Mouse (Mus musculus) neural tube, embryonic 12.5 days (tissue): ENCODE results near the gene Erf. TPM values are rescaled to one million over a fixed set of nuclear protein-coding genes. Genes with fewer than 3 reads are reported as not detected.

Source experiments
- ATAC-seq: fragments of 200-750 bp; cut with Nextera tagmentation; 2 replicates; pipeline ENCODE4 v1.8.0; 2017; ENCODE audit warnings: low read depth, mild to moderate bottlenecking, moderate TSS enrichment, moderate library complexity; ENCODE audit not compliant: low FRiP score
- H3K27ac ChIP-seq: fragments of 300-500 bp; sonication (generic); 2 replicates; pipeline ENCODE4 v1.5.1; 2016
- H3K27me3 ChIP-seq: fragments of 300-500 bp; sonication (generic); replicated peaks from 2 replicates; pipeline ENCODE4 v1.6.1; 2016; ENCODE audit warnings: mild to moderate bottlenecking
- H3K36me3 ChIP-seq: fragments of 300-500 bp; sonication (generic); 2 replicates; pipeline ENCODE4 v1.6.1; 2016; ENCODE audit warnings: mild to moderate bottlenecking
- H3K4me1 ChIP-seq: fragments of 300-500 bp; sonication (generic); 2 replicates; pipeline ENCODE4 v1.6.1; 2016
- H3K4me2 ChIP-seq: fragments of 300-500 bp; sonication (generic); replicated peaks from 2 replicates; pipeline ENCODE4 v1.6.1; 2016; ENCODE audit warnings: mild to moderate bottlenecking
- H3K4me3 ChIP-seq: fragments of 300-500 bp; sonication (generic); 2 replicates; pipeline ENCODE4 v1.5.1; 2016
- H3K9ac ChIP-seq: fragments of 300-500 bp; sonication (generic); 2 replicates; pipeline ENCODE4 v1.6.1; 2016; ENCODE audit warnings: mild to moderate bottlenecking
- H3K9me3 ChIP-seq: fragments of 300-500 bp; sonication (generic); 2 replicates; pipeline ENCODE4 v1.6.1; 2016; ENCODE audit warnings: mild to moderate bottlenecking
- WGBS: fragments of 180-500 bp; shearing (Covaris S2); methylation state at CpG from one replicate; pipeline ENCODE4 v1.1.7; 2016; 5-methylcytosine and 5-hydroxymethylcytosine counted together
- microRNA-seq: library from miRNA; unstranded; fragments of <30 nt; microRNA quantifications from one replicate; pipeline ENCODE4, GENCODE M21; 2017
- polyA plus RNA-seq: library from polyadenylated mRNA; unstranded; fragments of >200 nt; fragmentation: Nextera tagmentation; extraction: Ambion mirVana; gene quantifications from 2 replicates; pipeline ENCODE4 v1.2.1, GENCODE M21; 2016

Erf gene
- polyA plus RNA-seq, 1 experiment from 2014 or later, result 13.1 TPM

GRCm38 (mm10) chr7:25206094-25206830 lies 44.3 kb downstream of the Erf start:
- WGBS, result 88% methylated on average over 16 of the region's 16 CpGs
- H3K4me3 ChIP-seq, result no peak overlapping the region
- H3K9me3 ChIP-seq, result no peaks in the 10 kb centered on the region
- H3K27me3 ChIP-seq, result no peaks in the 10 kb centered on the region
- H3K36me3 ChIP-seq, result peaks cover 58% of the 10 kb centered on the region
- no peak overlapping the region for H3K27ac ChIP-seq
- no peak overlapping the region for H3K4me2 ChIP-seq
- ATAC-seq, result no peak
- no peaks in the 10 kb centered on the region for H3K4me1 ChIP-seq
- no peak overlapping the region for H3K9ac ChIP-seq

GRCm38 (mm10) chr7:25205355-25206093 lies 45.0 kb downstream of the Erf start:
- Histone ChIP-seq H3K27me3 (no peaks in the 10 kb centered on the region), H3K4me3 (no peak overlapping the region), H3K36me3 (peaks cover 51% of the 10 kb centered on the region), H3K27ac (no peak overlapping the region), H3K4me1 (no peaks in the 10 kb centered on the region), H3K9ac (no peak overlapping the region), H3K9me3 (no peaks in the 10 kb centered on the region), H3K4me2 (no peak overlapping the region)
- no peak for ATAC-seq
- 89% methylated on average over 16 of the region's 16 CpGs for WGBS

- H3K9me3 ChIP-seq, result no peaks in the 10 kb centered on the region
- no peaks in the 10 kb centered on the region for H3K27me3 ChIP-seq
- H3K9ac ChIP-seq, result no peak overlapping the region
- H3K4me3 ChIP-seq, result no peak overlapping the region
- no peak overlapping the region for H3K4me2 ChIP-seq
- ATAC-seq, result no peak
- 87% methylated on average over 20 of the region's 20 CpGs for WGBS
- H3K27ac ChIP-seq, result no peak overlapping the region
- H3K36me3 ChIP-seq, result peaks cover 34% of the 10 kb centered on the region
- no peaks in the 10 kb centered on the region for H3K4me1 ChIP-seq
Measured at GRCm38 (mm10) chr7:25203624-25204023, 46.9 kb downstream of the Erf start.

- ATAC-seq, result no peak
- no peaks in the 10 kb centered on the region for H3K4me1 ChIP-seq
- H3K4me3 ChIP-seq, result no peak overlapping the region
- no peak overlapping the region for H3K9ac ChIP-seq
- no peaks in the 10 kb centered on the region for H3K27me3 ChIP-seq
- WGBS, result 74% methylated on average over 10 of the region's 10 CpGs
- no peak overlapping the region for H3K4me2 ChIP-seq
- peaks cover 9% of the 10 kb centered on the region for H3K36me3 ChIP-seq
- H3K9me3 ChIP-seq, result no peaks in the 10 kb centered on the region
- no peak overlapping the region for H3K27ac ChIP-seq
Measured at GRCm38 (mm10) chr7:25197384-25198018, 53.1 kb downstream of the Erf start.

GRCm38 (mm10) chr7:25196107-25196506 lies 54.5 kb downstream of the Erf start:
- no peak overlapping the region for H3K9ac ChIP-seq

GRCm38 (mm10) chr7:25195148-25195547 lies 55.4 kb downstream of the Erf start:
- Histone ChIP-seq H3K4me1 (no peaks in the 10 kb centered on the region), H3K4me3 (no peak overlapping the region), H3K36me3 (no peaks in the 10 kb centered on the region), H3K9me3 (no peaks in the 10 kb centered on the region), H3K4me2 (no peak overlapping the region), H3K9ac (no peak overlapping the region), H3K27ac (no peak overlapping the region), H3K27me3 (no peaks in the 10 kb centered on the region)
- no peak for ATAC-seq
- 78% methylated on average over 3 of the region's 3 CpGs for WGBS

More at GRCm38 (mm10) chr7:25196107-25196506, 54.5 kb downstream of the Erf start:
- Histone ChIP-seq H3K27ac (no peak overlapping the region), H3K36me3 (no peaks in the 10 kb centered on the region; the same call in 1 of the 2 replicates), H3K4me1 (no peaks in the 10 kb centered on the region), H3K9me3 (no peaks in the 10 kb centered on the region), H3K4me3 (no peak overlapping the region), H3K4me2 (no peak overlapping the region), H3K27me3 (no peaks in the 10 kb centered on the region)
- no peak for ATAC-seq
- 84% methylated on average over 9 of the region's 9 CpGs for WGBS

Small RNA genes within 50 kb of the gene (microRNA-seq; reads per million reads assigned to microRNA genes)
- gene Mir7048, result not detected

Other genes with a start within 250 kb of the Erf start
- gene Atp1a3, start 244.8 kb downstream of the Erf start, polyA plus RNA-seq, result 110 and 118 TPM in 2 replicates
- 18.6 and 19.5 TPM in 2 replicates for gene Grik5, start 178.4 kb downstream of the Erf start, polyA plus RNA-seq
- gene Zfp574, start 178.2 kb downstream of the Erf start, polyA plus RNA-seq, result 38.7 and 39.2 TPM in 2 replicates
- gene Pou2f2, start 71.0 kb downstream of the Erf start, polyA plus RNA-seq, result 28.1 and 32.6 TPM in 2 replicates
- gene Dedd2, start 30.1 kb downstream of the Erf start, polyA plus RNA-seq, result 15.5 and 17.7 TPM in 2 replicates
- gene Zfp526, start 29.3 kb downstream of the Erf start, polyA plus RNA-seq, result 2.1 and 2.9 TPM in 2 replicates
- 19.1 and 20.3 TPM in 2 replicates for gene Gsk3a, start 12.9 kb downstream of the Erf start, polyA plus RNA-seq
- 44.2 and 45.0 TPM in 2 replicates for gene Cic, start 16.9 kb upstream of the Erf start, polyA plus RNA-seq
- 400 and 431 TPM in 2 replicates for gene Pafah1b3, start 47.2 kb upstream of the Erf start, polyA plus RNA-seq
- 1.1 and 1.5 TPM in 2 replicates for gene Prr19, start 50.6 kb upstream of the Erf start, polyA plus RNA-seq
- 26.0 and 28.3 TPM in 2 replicates for gene Tmem145, start 55.3 kb upstream of the Erf start, polyA plus RNA-seq
- 19.1 and 19.6 TPM in 2 replicates for gene Megf8, start 66.4 kb upstream of the Erf start, polyA plus RNA-seq
- not detected in 2 replicates for gene Cnfn, start 119.0 kb upstream of the Erf start, polyA plus RNA-seq
- 10.7 and 11.6 TPM in 2 replicates for gene Lipe, start 147.9 kb upstream of the Erf start, polyA plus RNA-seq
- gene Cxcl17, start 162.1 kb upstream of the Erf start, polyA plus RNA-seq, result 0.37 and 0.53 TPM in 2 replicates
- gene Ceacam1, start 226.8 kb upstream of the Erf start, polyA plus RNA-seq, result 0.78 and 1.3 TPM in 2 replicates